In the genomic region with DNA sequence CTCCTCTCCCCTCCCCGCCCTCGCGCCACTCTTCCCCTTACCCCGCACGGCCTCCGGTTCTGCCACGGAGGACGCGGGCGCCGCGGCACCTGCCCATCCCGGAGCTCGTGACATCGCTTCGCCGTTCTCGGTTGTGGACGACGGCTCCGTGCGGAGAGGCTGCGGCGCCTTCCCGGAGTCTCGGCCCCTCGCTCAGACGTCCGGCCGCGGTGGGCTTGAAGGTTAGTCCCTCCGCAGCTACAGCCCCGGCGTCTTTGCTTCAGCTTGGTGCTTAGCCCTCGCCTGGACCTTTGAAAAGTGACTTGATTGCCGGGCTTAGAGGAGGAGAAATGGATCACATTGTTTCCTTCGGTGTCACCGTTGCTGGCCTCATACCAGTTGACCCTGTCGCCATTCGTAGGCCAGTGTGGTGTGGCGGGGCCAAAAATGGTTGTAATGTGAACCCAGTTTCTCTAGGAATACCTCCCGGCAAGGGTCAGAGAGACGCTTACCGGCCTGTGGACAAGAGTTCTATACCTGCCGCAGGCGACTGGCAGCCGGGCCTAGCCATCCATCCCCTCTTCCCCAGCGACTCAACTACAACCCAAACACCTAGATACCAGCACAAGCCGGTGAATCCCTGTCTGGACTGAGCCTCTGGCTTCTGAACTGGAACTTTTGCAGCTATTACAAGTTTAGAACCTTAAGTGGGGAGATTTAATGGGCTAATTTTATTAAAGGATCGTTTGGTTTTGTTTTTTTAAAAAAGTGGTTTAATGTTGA, we compare ENCODE assay signal across 7 mouse cellular contexts. TPM values are rescaled to one million over a fixed set of nuclear protein-coding genes. Genes with fewer than 3 reads are reported as not detected.
DNase-seq lines count a peak whose midpoint lies in the region; ATAC-seq and TF ChIP-seq lines count a peak whose summit lies in the region.

No protein-coding gene starts in this region.

- peak overlapping the region; percentile 59 for H3K27ac ChIP-seq in bone marrow macrophage, adult 2 months (ENCODE audit: insufficient read depth, low read depth, low read length)
- peak overlapping the region; percentile 94 for H3K27ac ChIP-seq in forebrain, embryonic 14.5 days (ENCODE audit: low read depth, low read length)
- H3K27ac ChIP-seq in intestine, embryonic 15.5 days, result peak overlapping the region; percentile 97
- H3K27ac ChIP-seq in macrophage, result peak overlapping the region; percentile 61
- peak overlapping the region; percentile 96 for H3K27ac ChIP-seq in stomach, embryonic 16.5 days (ENCODE audit: low read length)

- H3K4me1 ChIP-seq in bone marrow macrophage, adult 2 months (ENCODE audit: control insufficient read depth, insufficient read depth, low read length), result peaks cover 9% of the 10 kb centered on the region
- H3K4me1 ChIP-seq in forebrain, embryonic 14.5 days (ENCODE audit: control insufficient read depth, insufficient read depth, low read length), result peaks cover 12% of the 10 kb centered on the region
- H3K4me1 ChIP-seq in intestine, embryonic 15.5 days (replicated peaks), result peaks cover 16% of the 10 kb centered on the region
- peaks cover 16% of the 10 kb centered on the region for H3K4me1 ChIP-seq in stomach, embryonic 16.5 days (ENCODE audit: control insufficient read depth, insufficient read depth, low read length)

- H3K4me3 ChIP-seq in bone marrow macrophage, adult 2 months (ENCODE audit: insufficient read depth, low read length), result peak overlapping the region; percentile 81
- H3K4me3 ChIP-seq in forebrain, embryonic 14.5 days (ENCODE audit: low read depth, low read length), result peak overlapping the region; percentile 83
- H3K4me3 ChIP-seq in intestine, embryonic 15.5 days (replicated peaks), result peak overlapping the region; percentile 88
- peak overlapping the region; percentile 78 for H3K4me3 ChIP-seq in macrophage (ENCODE audit: inconsistent target)
- peak overlapping the region; percentile 97 for H3K4me3 ChIP-seq in stomach, embryonic 16.5 days (replicated peaks; ENCODE audit: low read length)

- peaks cover 33% of the 10 kb centered on the region for H3K79me2 ChIP-seq in macrophage (ENCODE audit: inconsistent target)

- peaks cover 59% of the 10 kb centered on the region for H3K36me3 ChIP-seq in forebrain, embryonic 14.5 days (ENCODE audit: control insufficient read depth, insufficient read depth, low read length)
- H3K36me3 ChIP-seq in intestine, embryonic 15.5 days, result peaks cover 30% of the 10 kb centered on the region
- H3K36me3 ChIP-seq in macrophage (ENCODE audit: inconsistent target), result peaks cover 18% of the 10 kb centered on the region
- H3K36me3 ChIP-seq in stomach, embryonic 16.5 days (ENCODE audit: control insufficient read depth, insufficient read depth, low read length), result peaks cover 36% of the 10 kb centered on the region

- no peak for TF ChIP-seq POLR2A in bone marrow macrophage, adult 2 months (IDR thresholded peaks at IDR 0.05; ENCODE audit: borderline replicate concordance, low read depth, low read length)

- H3K4me2 ChIP-seq in forebrain, embryonic 14.5 days (ENCODE audit: low read length), result peak overlapping the region; percentile 53
- H3K4me2 ChIP-seq in intestine, embryonic 15.5 days (replicated peaks), result peak overlapping the region; percentile 69
- peak overlapping the region; percentile 84 for H3K4me2 ChIP-seq in stomach, embryonic 16.5 days (ENCODE audit: low read depth, low read length)

- WGBS in forebrain, embryonic 14.5 days, result under 1% methylated on average over 49 of the region's 50 CpGs
- WGBS in intestine, embryonic 15.5 days, result under 1% methylated on average over 50 of the region's 50 CpGs
- WGBS in macrophage (ENCODE audit: missing documents), result 0% methylated on average over 50 of the region's 50 CpGs
- 0% methylated on average over 50 of the region's 50 CpGs for WGBS in stomach, embryonic 16.5 days

- no peaks in the 10 kb centered on the region for H3K9me3 ChIP-seq in forebrain, embryonic 14.5 days (replicated peaks; ENCODE audit: control insufficient read depth, low read length)
- no peaks in the 10 kb centered on the region for H3K9me3 ChIP-seq in intestine, embryonic 15.5 days
- no peaks in the 10 kb centered on the region for H3K9me3 ChIP-seq in stomach, embryonic 16.5 days (replicated peaks; ENCODE audit: control insufficient read depth, low read length)

- TF ChIP-seq CTCF in bone marrow macrophage, adult 2 months (IDR thresholded peaks at IDR 0.05; ENCODE audit: low read depth, low read length), result no peak

- peak; percentile 33 for DNase-seq in right cerebral cortex, adult 18-20 months
- no peak for DNase-seq in right cerebral cortex, postnatal 36 days (ENCODE audit: low spot score in 2 of 2)
- peak; percentile 34 for DNase-seq in forebrain, embryonic 14.5 days (ENCODE audit: low spot score)

- no peak for ATAC-seq in forebrain, embryonic 14.5 days
- no peak; the same call in none of the 2 replicates for ATAC-seq in intestine, embryonic 15.5 days
- no peak for ATAC-seq in stomach, embryonic 16.5 days (ENCODE audit: insufficient read depth, low FRiP score)

- H3K27me3 ChIP-seq in forebrain, embryonic 14.5 days (replicated peaks; ENCODE audit: control insufficient read depth, insufficient read depth, low read length), result no peaks in the 10 kb centered on the region
- no peaks in the 10 kb centered on the region for H3K27me3 ChIP-seq in intestine, embryonic 15.5 days (replicated peaks)
- no peaks in the 10 kb centered on the region for H3K27me3 ChIP-seq in stomach, embryonic 16.5 days (ENCODE audit: control insufficient read depth, insufficient read depth, low read length)

- H3K9ac ChIP-seq in forebrain, embryonic 14.5 days (ENCODE audit: low read length), result peak overlapping the region; percentile 94
- H3K9ac ChIP-seq in intestine, embryonic 15.5 days, result peak overlapping the region; percentile 98
- H3K9ac ChIP-seq in stomach, embryonic 16.5 days (ENCODE audit: low read length), result peak overlapping the region; percentile 99

RNA-seq across cellular contexts. Expression of a gene that starts 1.0 kb away (rescaled TPM):
- polyA plus RNA-seq in bone marrow macrophage, adult 2 months (2012; ENCODE audit: insufficient read depth, insufficient read length, missing spikeins), result 43.6 and 57.0 TPM in 2 replicates
- 215 and 240 TPM in 2 replicates for polyA plus RNA-seq in forebrain, embryonic 14.5 days (2014; fragmentation: Nextera tagmentation; extraction: Ambion mirVana)
- 280 and 298 TPM in 2 replicates for polyA plus RNA-seq in intestine, embryonic 15.5 days (2015; fragmentation: Nextera tagmentation; extraction: Ambion mirVana)
- 10 to 100 TPM in 1 of 26 experiments, 1 to 10 TPM in 23, under 1 TPM in 1, not detected in 1; 0.80 to 10.8 (median 3.0) TPM for total RNA-seq in macrophage (2018; cell fraction: chromatin; rRNA removed)
- total RNA-seq in macrophage (2018; cell fraction: cytosol; rRNA removed), result 10 to 100 TPM in 23 of 26 experiments, 1 to 10 TPM in 3; 8.4 to 24.6 (median 14.5) TPM
- 10 to 100 TPM in 4 of 26 experiments, 1 to 10 TPM in 22; 3.1 to 28.4 (median 6.3) TPM for total RNA-seq in macrophage (2018; cell fraction: nucleus; rRNA removed)
- 7.9 to 22.2 TPM (median 12.3 TPM) in 3 replicates for polyA plus RNA-seq in macrophage (2018)
- 203 and 218 TPM in 2 replicates for polyA plus RNA-seq in stomach, embryonic 16.5 days (2015; fragmentation: Nextera tagmentation; extraction: Ambion mirVana)

RNA-seq across cellular contexts. Expression of a gene that starts 8.5 kb away (rescaled TPM):
- polyA plus RNA-seq in bone marrow macrophage, adult 2 months (2012; ENCODE audit: insufficient read depth, insufficient read length, missing spikeins), result 22.4 and 25.8 TPM in 2 replicates
- polyA plus RNA-seq in forebrain, embryonic 14.5 days (2014; fragmentation: Nextera tagmentation; extraction: Ambion mirVana), result 68.5 and 74.3 TPM in 2 replicates
- polyA plus RNA-seq in intestine, embryonic 15.5 days (2015; fragmentation: Nextera tagmentation; extraction: Ambion mirVana), result 128 and 141 TPM in 2 replicates
- total RNA-seq in macrophage (2018; cell fraction: chromatin; rRNA removed), result 10 to 100 TPM in 17 of 26 experiments, 1 to 10 TPM in 9; 3.7 to 43.5 (median 17.2) TPM
- total RNA-seq in macrophage (2018; cell fraction: cytosol; rRNA removed), result 10 to 100 TPM; 18.1 to 35.7 (median 32.0) TPM
- 10 to 100 TPM in 19 of 26 experiments, 1 to 10 TPM in 7; 5.2 to 27.7 (median 15.3) TPM for total RNA-seq in macrophage (2018; cell fraction: nucleus; rRNA removed)
- 22.5 to 38.8 TPM (median 27.1 TPM) in 3 replicates for polyA plus RNA-seq in macrophage (2018)
- 162 and 170 TPM in 2 replicates for polyA plus RNA-seq in stomach, embryonic 16.5 days (2015; fragmentation: Nextera tagmentation; extraction: Ambion mirVana)

RNA-seq across cellular contexts. Expression of a gene that starts 9.7 kb away (rescaled TPM):
- 44.7 and 49.6 TPM in 2 replicates for polyA plus RNA-seq in bone marrow macrophage, adult 2 months (2012; ENCODE audit: insufficient read depth, insufficient read length, missing spikeins)
- 38.2 and 39.7 TPM in 2 replicates for polyA plus RNA-seq in forebrain, embryonic 14.5 days (2014; fragmentation: Nextera tagmentation; extraction: Ambion mirVana)
- polyA plus RNA-seq in intestine, embryonic 15.5 days (2015; fragmentation: Nextera tagmentation; extraction: Ambion mirVana), result 38.2 and 38.6 TPM in 2 replicates
- 10 to 100 TPM in 8 of 26 experiments, 1 to 10 TPM in 18; 1.8 to 19.0 (median 8.1) TPM for total RNA-seq in macrophage (2018; cell fraction: chromatin; rRNA removed)
- total RNA-seq in macrophage (2018; cell fraction: cytosol; rRNA removed), result 10 to 100 TPM; 16.0 to 41.5 (median 24.9) TPM
- total RNA-seq in macrophage (2018; cell fraction: nucleus; rRNA removed), result 10 to 100 TPM in 23 of 26 experiments, 1 to 10 TPM in 3; 8.1 to 38.5 (median 15.1) TPM
- polyA plus RNA-seq in macrophage (2018), result 30.6 to 40.7 TPM (median 36.3 TPM) in 3 replicates
- polyA plus RNA-seq in stomach, embryonic 16.5 days (2015; fragmentation: Nextera tagmentation; extraction: Ambion mirVana), result 32.0 and 40.6 TPM in 2 replicates

RNA-seq across cellular contexts. Expression of a gene that starts 15.4 kb away (rescaled TPM):
- polyA plus RNA-seq in bone marrow macrophage, adult 2 months (2012; ENCODE audit: insufficient read depth, insufficient read length, missing spikeins), result 19.9 and 24.0 TPM in 2 replicates
- 16.3 and 22.2 TPM in 2 replicates for polyA plus RNA-seq in forebrain, embryonic 14.5 days (2014; fragmentation: Nextera tagmentation; extraction: Ambion mirVana)
- polyA plus RNA-seq in intestine, embryonic 15.5 days (2015; fragmentation: Nextera tagmentation; extraction: Ambion mirVana), result 6.8 and 10.6 TPM in 2 replicates
- total RNA-seq in macrophage (2018; cell fraction: chromatin; rRNA removed), result 10 to 100 TPM in 12 of 26 experiments, 1 to 10 TPM in 14; 2.6 to 55.0 (median 8.7) TPM
- total RNA-seq in macrophage (2018; cell fraction: cytosol; rRNA removed), result 10 to 100 TPM; 11.3 to 30.6 (median 19.6) TPM
- total RNA-seq in macrophage (2018; cell fraction: nucleus; rRNA removed), result 10 to 100 TPM in 23 of 26 experiments, 1 to 10 TPM in 3; 2.8 to 48.3 (median 17.3) TPM
- 17.1 to 41.1 TPM (median 22.0 TPM) in 3 replicates for polyA plus RNA-seq in macrophage (2018)
- polyA plus RNA-seq in stomach, embryonic 16.5 days (2015; fragmentation: Nextera tagmentation; extraction: Ambion mirVana), result 6.7 and 8.0 TPM in 2 replicates

RNA-seq across cellular contexts. Expression of a gene that starts 26.0 kb away (rescaled TPM):
- polyA plus RNA-seq in bone marrow macrophage, adult 2 months (2012; ENCODE audit: insufficient read depth, insufficient read length, missing spikeins), result 41.3 and 44.7 TPM in 2 replicates
- polyA plus RNA-seq in forebrain, embryonic 14.5 days (2014; fragmentation: Nextera tagmentation; extraction: Ambion mirVana), result 33.3 and 33.8 TPM in 2 replicates
- 28.9 and 30.3 TPM in 2 replicates for polyA plus RNA-seq in intestine, embryonic 15.5 days (2015; fragmentation: Nextera tagmentation; extraction: Ambion mirVana)
- 100 to 1,000 TPM in 10 of 26 experiments, 10 to 100 TPM in 16; 52.3 to 143 (median 90.1) TPM for total RNA-seq in macrophage (2018; cell fraction: chromatin; rRNA removed)
- 10 to 100 TPM; 30.8 to 61.1 (median 46.9) TPM for total RNA-seq in macrophage (2018; cell fraction: cytosol; rRNA removed)
- 100 to 1,000 TPM in 3 of 26 experiments, 10 to 100 TPM in 23; 41.2 to 111 (median 66.9) TPM for total RNA-seq in macrophage (2018; cell fraction: nucleus; rRNA removed)
- 37.9 to 56.3 TPM (median 40.2 TPM) in 3 replicates for polyA plus RNA-seq in macrophage (2018)
- polyA plus RNA-seq in stomach, embryonic 16.5 days (2015; fragmentation: Nextera tagmentation; extraction: Ambion mirVana), result 30.0 and 31.6 TPM in 2 replicates

Comparison
In these comparisons a context has a peak if more than half of its experiments do, and no peak if none do; other contexts are left out.
1. DNase-seq: peak in right cerebral cortex, adult 18-20 months (single experiment) and forebrain, embryonic 14.5 days (single experiment); none in right cerebral cortex, postnatal 36 days (0 of 2).
2. Peak in every context shown above with its lines, with median percentiles within 50 percentile points of each other: H3K27ac ChIP-seq, H3K4me3 ChIP-seq, H3K4me2 ChIP-seq and H3K9ac ChIP-seq.